Mouse (Mus musculus) heart, adult 18-20 months (tissue): ENCODE data around the gene Gm8677. TPM values are rescaled to one million over a fixed set of nuclear protein-coding genes. Genes with fewer than 3 reads are reported as not detected.
"Not testable (repeated sequence)": the region's sequence is repeated elsewhere in the genome, so short reads cannot be mapped to it uniquely, and the experiment has no call there.

Source experiments
- DNase-seq, 2 experiments: peaks; one replicate each; pipeline ENCODE4 v3.0.0; 2021 to 2022; ENCODE audit warnings: mixed read lengths in 1 of 2
- long read RNA-seq, 2 experiments: library from polyadenylated mRNA; stranded (forward); transcript quantifications; one replicate each; pipeline ENCODE4 v2.0.0; 2021
- total RNA-seq, 2 experiments: library from RNA; stranded (reverse); gene quantifications; 2 replicates each; pipeline ENCODE4 v1.2.3; 2021

Gm8677 gene
- total RNA-seq, result not detected
- long read RNA-seq, experiment 1, result 0 reads
- long read RNA-seq, experiment 2, result 0 reads

- not testable (repeated sequence) for DNase-seq
These were observed at the start of gene Gm8677 for GRCm38 (mm10) chr7:22534787-22535186. Gene Gm8677 (minus strand): TSS chr7:22534887.

- DNase-seq, result not testable (repeated sequence)
These were observed 30.6 kb upstream of the Gm8677 start, which contains the start of gene Gm4201 for GRCm38 (mm10) chr7:22565243-22565642. Gene Gm4201 (minus strand): TSS chr7:22565343.

- not testable (repeated sequence) for DNase-seq
These were observed 12.0 kb downstream of the Gm8677 start, which contains the start of gene Vmn1r152 for GRCm38 (mm10) chr7:22522667-22523066. Gene Vmn1r152 (plus strand): TSS chr7:22522967.

GRCm38 (mm10) chr7:22499578-22499977 is 35.1 kb downstream of the Gm8677 start, which contains the start of gene Vmn1r151:
Gene Vmn1r151 (minus strand): TSS chr7:22499678.
- DNase-seq, result not testable (repeated sequence)

Other genes with a start within 250 kb of the Gm8677 start
- gene Gm4187, start 205.2 kb downstream of the Gm8677 start, total RNA-seq, result not detected
- not detected for gene Gm8660, start 163.8 kb downstream of the Gm8677 start, total RNA-seq
- gene Vmn1r148, start 121.3 kb downstream of the Gm8677 start, total RNA-seq, result not detected
- gene Vmn1r149, start 96.7 kb downstream of the Gm8677 start, total RNA-seq, result not detected
- not detected for gene Gm10665, start 70.8 kb downstream of the Gm8677 start, total RNA-seq
- not detected for gene Vmn1r151, start 35.2 kb downstream of the Gm8677 start, total RNA-seq
- not detected for gene Vmn1r152, start 11.9 kb downstream of the Gm8677 start, total RNA-seq
- not detected for gene Gm4201, start 30.5 kb upstream of the Gm8677 start, total RNA-seq
- not detected for gene Gm4565, start 53.2 kb upstream of the Gm8677 start, total RNA-seq
- gene Vmn1r155, start 123.1 kb upstream of the Gm8677 start, total RNA-seq, result not detected
- not detected for gene Gm8693, start 157.4 kb upstream of the Gm8677 start, total RNA-seq
- gene Gm4567, start 184.8 kb upstream of the Gm8677 start, total RNA-seq, result not detected
- not detected for gene Vmn1r157, start 226.8 kb upstream of the Gm8677 start, total RNA-seq